Mouse (Mus musculus): ENCODE measurements around the gene Pappa.

The Pappa gene

DNA sequence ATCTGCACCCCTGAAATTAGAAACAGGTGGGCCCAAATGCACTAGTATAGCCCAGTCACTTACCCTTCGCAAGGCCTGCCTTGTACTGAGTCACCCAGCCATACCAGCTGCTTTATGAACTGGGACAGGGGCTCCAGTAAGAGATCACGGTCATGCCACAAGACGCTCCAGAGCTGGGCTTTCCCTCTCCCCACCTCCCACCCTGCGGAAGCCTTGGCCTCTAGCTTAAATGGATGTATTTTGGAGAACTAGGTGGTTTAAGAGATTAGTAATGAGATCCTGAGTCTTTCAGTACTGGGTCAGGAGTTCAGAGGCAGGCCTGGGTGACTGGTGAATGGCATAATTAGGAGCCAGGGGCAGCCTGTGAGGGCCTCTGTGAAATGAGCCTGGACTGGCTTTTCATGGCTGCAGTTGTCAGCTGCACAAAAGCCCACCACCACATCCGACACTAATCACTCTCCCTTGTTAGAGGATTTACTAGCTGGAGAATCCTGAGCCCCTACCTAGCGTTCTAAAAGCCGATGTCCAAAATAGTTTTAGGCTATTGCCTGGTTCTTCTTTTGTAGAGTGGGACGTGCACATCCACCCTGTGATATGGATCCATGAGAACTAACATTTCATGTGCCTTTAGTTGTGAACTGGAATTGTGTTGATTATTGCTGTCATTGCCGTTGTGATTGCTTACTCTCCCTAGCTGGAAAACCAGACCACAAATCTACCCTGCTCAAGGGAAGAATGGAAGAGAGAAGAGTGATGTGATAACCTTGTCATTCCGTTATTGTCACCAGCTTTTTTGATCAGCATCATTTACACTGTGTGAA, 154.7 kb downstream of the Pappa start:
- no peak for DNase-seq

GRCm38 (mm10) chr4:65279272-65279653, 155.3 kb downstream of the Pappa start:
- DNase-seq, result no peak

- DNase-seq, result no peak
These were observed 156.2 kb downstream of the Pappa start for GRCm38 (mm10) chr4:65279979-65280677.

GRCm38 (mm10) chr4:65280888-65281287, 156.9 kb downstream of the Pappa start:
- DNase-seq, result no peak

DNA sequence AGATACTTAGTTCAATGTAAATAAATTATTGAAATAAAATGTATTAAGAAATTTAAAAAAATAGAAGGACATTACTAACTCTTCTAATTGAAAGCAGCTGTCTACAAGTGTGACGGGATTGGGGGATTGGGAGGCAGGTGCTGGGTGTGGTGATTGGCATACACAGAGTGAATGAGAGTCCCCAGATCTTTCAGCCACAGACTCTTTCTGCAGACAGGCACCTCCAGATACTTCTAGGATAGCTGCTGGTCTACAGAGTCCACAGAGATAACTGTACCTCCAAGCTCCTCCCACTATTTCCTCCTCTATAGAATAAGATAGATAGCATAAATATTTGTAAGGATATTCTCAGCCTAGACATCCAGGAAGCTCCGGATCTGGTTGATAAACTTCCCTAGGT, 159.6 kb downstream of the Pappa start:
- no peak for DNase-seq

DNA sequence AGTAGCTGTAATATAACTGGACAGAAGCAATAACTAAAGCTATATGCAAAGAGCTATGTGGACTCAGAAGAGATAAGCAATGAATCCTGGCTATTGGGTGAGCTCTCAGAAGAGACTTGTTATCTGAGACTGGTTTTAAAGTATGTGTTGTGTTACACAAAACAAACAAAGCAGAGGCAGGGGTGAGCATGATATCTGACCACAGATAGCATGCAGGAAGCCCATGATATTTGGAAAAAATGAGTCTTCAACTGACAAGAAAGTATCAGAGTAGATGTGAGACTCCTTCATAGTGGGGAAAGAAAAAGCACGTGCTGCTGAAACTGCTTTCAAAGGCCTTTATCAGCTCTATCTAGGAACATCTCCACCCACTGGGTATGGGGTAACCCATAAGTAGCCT, 161.2 kb downstream of the Pappa start:
- no peak for DNase-seq

DNA sequence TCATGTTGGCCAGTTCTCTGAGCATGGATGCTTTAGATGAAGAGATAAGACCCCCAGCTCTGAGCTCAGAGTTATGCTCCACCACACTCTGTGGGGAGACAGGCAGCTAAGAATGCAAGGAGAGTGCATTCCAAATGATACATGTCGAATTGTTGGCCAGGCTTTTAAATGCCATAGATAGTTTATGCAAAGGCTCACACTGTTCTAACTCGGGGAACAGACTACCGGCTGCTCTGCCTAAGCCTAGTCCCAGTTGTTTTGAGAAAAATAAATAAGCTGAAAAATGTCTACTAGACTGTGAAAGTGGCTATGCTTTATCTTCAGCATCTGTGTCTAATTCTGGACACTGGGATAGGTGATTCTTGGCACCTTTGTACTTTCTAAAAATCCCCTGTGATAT, 165.3 kb downstream of the Pappa start:
- DNase-seq, result no peak

- DNase-seq, result no peak
These were observed 171.8 kb downstream of the Pappa start for GRCm38 (mm10) chr4:65295741-65296140.

DNA sequence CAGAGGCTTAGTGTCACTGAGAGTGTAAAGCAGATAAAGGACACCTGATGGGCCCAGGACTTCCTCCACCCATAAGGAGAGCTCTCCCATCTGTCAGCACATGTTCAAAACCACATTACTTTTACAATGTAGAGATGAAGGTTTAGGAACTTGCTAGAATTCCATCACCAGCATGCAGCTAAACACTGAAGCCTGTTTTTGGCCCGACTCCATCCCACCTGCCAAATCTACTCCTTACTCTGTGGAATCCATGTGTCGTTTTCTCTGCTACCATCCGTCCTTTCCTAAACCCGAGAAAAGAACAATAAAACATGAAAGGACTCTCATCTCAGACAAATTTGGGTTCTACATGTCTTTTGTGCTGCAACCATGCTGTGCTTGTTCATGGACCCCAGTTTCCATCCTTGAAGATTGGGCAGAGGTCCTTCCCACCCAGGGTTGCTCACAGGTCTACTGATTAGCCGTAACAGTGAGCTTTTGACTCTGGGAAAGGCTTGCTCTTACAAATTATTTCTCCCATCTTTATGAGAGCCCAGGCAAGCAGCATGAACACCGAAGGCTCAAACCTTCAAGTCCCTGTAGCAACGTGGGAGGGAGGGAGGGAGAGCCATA, 172.5 kb downstream of the Pappa start:
- no peak for DNase-seq

GRCm38 (mm10) chr4:65296968-65297499, 173.1 kb downstream of the Pappa start:
- no peak for DNase-seq

- no peak for DNase-seq
These were observed 174.5 kb downstream of the Pappa start for GRCm38 (mm10) chr4:65298212-65299181.

DNA sequence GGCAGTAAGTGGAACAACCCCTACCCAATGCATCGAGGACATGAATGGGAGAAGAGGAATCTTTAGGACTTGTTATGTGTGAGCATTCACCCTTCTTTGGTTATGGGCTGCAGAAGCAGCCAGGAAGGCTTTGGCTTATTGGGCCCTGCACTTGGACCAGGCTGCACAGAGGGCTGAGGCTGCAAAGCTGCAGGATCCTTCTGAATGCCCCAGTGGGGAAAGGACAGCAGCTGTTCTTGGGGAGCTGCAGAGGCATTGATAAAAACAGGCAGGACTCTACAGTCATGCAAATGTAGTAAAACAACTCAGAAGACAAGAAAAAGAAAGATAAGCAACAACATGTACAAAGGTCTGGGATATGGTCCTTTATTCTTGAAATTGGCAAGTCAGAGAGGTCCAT, 175.4 kb downstream of the Pappa start:
- no peak for DNase-seq

GRCm38 (mm10) chr4:65300431-65300830, 176.5 kb downstream of the Pappa start:
- DNase-seq, result no peak

DNA sequence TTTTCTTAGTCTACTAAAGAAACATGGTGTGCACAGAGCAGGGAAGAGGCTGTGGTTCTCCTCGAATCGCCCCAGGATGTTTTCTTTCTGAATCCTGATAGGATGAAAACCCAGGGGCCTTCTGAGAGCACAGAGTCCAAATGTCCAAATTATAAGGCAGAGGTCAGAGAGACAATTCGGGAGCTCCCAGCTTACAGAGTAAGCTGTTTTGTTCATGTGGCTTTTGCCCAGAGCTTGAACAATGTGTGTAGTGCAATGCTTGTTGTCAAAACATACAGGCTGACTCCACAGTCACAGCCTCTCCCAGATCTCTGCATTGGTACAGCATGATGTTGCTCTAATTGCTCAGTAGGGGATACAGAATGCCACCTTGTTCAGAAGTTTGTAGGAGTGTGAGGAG, 178.7 kb downstream of the Pappa start:
- DNase-seq, result no peak

DNA sequence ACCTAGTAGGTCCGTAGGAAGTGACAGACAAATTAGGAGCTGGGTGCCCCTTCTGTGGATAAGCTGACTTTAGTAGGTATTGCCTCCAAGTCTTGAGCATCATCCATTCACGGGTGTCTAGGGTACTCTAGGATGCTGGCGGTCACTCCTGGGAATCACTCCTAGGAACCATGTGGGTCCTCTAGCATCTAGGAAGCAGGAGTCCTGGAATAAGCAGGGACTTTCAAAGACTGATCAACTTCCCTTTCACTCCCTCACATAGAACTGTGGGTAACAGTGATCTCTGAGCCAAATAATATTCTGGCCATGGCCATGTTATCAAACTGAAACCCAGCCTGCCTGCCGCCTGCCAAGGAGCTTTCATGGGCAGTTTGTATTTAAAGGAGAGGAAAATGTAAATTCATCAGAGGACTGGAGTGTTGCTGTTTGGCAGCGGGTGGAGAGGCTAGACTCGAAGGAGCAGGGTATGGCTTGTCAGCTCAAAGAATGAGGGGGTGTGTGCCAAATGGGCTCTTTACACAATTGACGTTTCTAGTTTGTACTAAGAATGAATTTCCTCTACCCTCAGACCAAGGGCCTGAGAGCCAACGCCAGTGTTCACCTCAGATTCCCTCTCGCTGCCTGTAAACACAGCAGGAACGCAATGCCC, 194.0 kb downstream of the Pappa start:
- no peak for DNase-seq

DNA sequence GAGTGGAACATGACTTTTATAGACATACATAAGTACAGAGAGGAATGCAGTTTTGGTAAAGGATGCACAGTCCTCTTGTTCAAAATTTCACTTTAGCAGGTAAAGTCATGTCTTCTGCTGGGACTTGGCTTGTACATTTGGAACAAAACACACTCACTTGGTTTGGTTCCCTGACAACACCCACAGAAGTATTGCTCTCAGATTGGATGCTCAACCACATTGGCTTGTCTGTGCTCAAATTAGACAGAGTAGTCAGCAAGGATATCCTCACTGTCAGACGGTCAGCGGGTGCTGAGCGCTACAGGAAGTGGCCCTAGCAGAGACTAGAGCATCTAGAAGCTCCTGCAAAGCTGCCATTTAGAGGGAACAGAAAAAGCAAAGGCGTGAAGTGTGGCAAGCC, 197.4 kb downstream of the Pappa start:
- no peak for DNase-seq

DNA sequence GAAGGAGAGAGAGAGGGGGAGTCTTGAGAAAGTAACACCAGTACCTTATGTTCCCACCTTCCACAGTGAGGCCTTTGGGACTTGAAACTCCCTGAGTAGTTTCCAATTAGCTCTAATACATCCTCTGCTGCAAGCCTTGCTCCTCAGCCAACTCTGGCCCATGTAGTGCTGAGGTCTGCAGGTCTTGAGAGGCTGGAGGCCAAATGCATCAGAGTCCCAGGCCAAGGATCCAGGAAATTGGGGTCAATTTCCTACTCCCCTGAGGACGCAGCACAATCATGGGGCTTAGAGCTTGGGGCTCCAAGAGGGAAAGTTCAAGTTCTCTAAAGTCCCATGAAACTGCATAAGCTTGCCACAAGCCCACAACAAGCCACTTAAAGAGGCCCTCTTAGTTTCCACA, 198.0 kb downstream of the Pappa start:
- DNase-seq, result no peak

DNA sequence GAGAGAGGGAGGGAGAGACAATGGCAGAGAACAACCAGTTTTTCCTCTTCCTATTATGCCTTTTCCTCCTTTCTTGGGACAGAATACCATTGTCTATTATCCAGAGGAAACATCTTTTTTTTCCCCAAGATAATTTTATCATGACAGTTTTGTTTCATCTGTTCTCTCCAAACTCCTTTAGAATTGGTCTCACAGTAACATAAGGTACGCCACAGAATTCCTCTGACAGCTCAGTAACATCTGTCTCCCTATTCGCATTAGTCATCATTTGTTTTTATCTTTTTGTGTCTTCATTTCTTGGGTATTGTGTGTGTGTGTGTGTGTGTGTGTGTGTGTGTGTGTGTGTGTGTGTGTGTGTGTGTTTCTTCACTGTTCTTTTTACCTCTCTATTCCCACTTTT, 201.8 kb downstream of the Pappa start:
- DNase-seq, result no peak

DNA sequence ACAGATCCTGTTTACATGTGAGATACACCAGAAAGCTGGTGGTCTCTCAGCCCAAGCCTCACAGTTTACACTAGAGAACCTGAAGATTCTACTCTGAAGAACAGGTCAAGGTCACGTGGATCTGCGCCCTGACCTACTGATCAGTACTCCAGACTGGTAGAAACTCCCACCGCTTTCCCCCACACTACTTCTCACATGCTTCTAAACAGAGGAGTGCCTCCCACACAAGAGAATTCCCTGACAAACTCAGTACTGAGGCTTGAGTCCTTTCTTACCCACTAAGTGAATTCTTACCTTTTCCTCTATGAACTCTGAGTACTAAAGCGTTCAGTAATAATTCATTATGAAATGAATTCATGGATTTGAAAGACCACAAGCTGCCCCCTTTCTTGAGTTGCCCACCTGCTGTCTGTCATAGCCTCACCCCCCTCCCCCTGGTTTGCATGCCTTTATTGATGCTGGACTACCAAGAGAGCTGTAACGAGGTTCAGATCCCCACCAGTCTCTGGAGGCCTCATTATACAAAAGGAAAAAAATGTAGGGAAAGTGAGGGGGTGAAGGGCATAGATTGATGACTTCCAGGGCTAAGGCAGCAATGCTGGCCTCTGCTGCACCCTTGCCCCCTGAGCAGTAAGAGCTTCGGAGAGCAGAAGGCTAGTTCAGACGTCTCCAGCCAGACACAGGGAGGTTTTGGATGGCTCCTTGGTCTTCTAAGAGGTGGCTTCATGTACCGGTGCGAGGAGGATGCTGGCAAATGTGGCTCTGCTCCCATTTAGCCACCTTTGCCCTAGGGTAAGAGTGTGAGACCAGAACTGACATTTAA, 204.7 kb downstream of the Pappa start:
- DNase-seq, result no peak

GRCm38 (mm10) chr4:65333718-65334117, 209.7 kb downstream of the Pappa start:
- DNase-seq, result no peak

DNA sequence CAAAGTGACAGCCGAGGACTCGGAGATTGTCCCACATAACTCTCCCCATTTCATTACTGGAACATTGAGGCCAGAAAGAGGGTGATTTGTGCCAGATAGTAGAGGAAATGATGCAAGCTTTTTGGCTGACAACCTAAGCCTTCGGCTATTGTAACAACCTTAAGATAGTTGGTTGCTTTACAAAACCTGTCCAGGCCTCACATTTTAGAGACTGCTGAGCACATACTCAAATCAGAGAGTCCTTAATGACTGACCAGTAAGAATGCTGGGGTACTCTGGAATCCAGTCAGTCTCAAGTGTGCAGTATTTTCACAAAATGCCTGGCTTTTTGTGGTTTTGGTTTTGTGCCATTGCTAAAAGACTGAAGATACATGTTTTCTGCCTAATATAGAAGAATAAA, 217.8 kb downstream of the Pappa start:
- DNase-seq, result no peak
